Mouse (Mus musculus) bone marrow macrophage, adult 2 months (primary cell): ENCODE measurements around the gene Olfr1198. TPM values are rescaled to one million over a fixed set of nuclear protein-coding genes. Genes with fewer than 3 reads are reported as not detected.

Experiments
- H3K27ac ChIP-seq: 2 replicates; pipeline ENCODE4 v1.5.1; 2012; ENCODE audit warnings: low read depth, low read length; ENCODE audit not compliant: insufficient read depth
- H3K4me1 ChIP-seq: 2 replicates; pipeline ENCODE4 v1.6.1; 2012; ENCODE audit warnings: low read length; ENCODE audit not compliant: control insufficient read depth, insufficient read depth
- H3K4me3 ChIP-seq: 2 replicates; pipeline ENCODE4 v1.5.1; 2012; ENCODE audit warnings: mild to moderate bottlenecking, low read length, moderate library complexity; ENCODE audit not compliant: insufficient read depth
- CTCF ChIP-seq: IDR thresholded peaks from 2 replicates; pipeline ENCODE4 v1.5.1; 2012; ENCODE audit warnings: low read depth, mild to moderate bottlenecking, low read length, moderate library complexity
- POLR2A ChIP-seq: IDR thresholded peaks from 2 replicates; pipeline ENCODE4 v1.6.1; 2012; ENCODE audit warnings: mild to moderate bottlenecking, low read depth, low read length, borderline replicate concordance
- polyA plus RNA-seq: library from polyadenylated mRNA; stranded (reverse); fragments of >200 nt; gene quantifications from 2 replicates; pipeline ENCODE4 v1.2.4, GENCODE M21; 2012; ENCODE audit not compliant: missing spikeins, insufficient read depth, insufficient read length

Olfr1198 gene
- polyA plus RNA-seq, result not detected in 2 replicates

- H3K27ac ChIP-seq, result no peak within 1 kb of the TSS
- H3K4me1 ChIP-seq, result no peaks in the 10 kb centered on the region
- no peak within 1 kb of the TSS for H3K4me3 ChIP-seq
- TF ChIP-seq CTCF (no peak), POLR2A (no peak)
These were observed at the start of gene Olfr1198 for GRCm38 (mm10) chr2:88751270-88751669. Gene Olfr1198, minus strand, starts transcription at chr2:88751370.

DNA sequence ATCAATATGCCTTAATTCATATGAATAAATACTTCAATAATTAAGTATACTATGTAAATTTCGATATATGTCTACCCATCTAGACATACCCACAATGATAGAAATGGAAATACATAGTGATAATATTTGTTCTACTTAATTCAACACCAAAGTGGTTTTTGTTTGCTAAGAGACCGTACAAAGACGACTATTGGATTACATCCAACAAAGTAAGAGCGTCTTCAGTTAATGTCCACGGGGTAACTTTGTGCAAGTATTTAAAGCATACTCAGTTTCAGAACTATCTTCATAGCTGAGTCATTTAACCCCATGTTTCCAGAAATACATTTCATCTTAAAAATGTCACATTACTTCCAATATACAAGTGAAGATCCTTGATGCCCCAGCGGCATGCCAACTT is 41.6 kb upstream of the Olfr1198 start, which contains the start of gene Olfr1201:
Gene Olfr1201 (plus strand): TSS at position 301 of the 400 bp plus-strand sequence.
- TF ChIP-seq CTCF, result no peak
- no peak for TF ChIP-seq POLR2A
- H3K4me1 ChIP-seq, result no peaks in the 10 kb centered on the region
- no peak within 1 kb of the TSS for H3K27ac ChIP-seq
- H3K4me3 ChIP-seq, result no peak within 1 kb of the TSS

DNA sequence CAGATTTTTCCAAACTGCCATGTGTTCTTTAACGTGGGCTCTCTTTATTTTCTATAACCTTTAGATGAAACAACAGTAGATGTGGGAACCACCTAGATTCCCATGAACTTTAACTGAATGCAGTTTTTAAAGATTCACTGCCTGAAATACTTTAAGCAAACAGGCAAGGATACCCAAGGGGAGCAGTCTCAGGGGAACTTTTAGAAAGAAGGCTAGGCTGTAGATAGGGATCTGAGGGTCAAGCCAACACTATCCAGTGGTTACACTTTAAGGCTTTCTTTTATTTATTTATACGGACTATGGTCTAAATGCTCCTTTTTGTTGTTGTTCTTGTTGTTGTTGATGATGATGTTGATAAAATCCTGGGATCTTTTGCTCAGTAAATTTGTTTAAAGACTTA is 19.2 kb upstream of the Olfr1198 start, which contains the start of gene Olfr1200:
Gene Olfr1200 (minus strand): TSS at position 101 of the 400 bp plus-strand sequence.
- TF ChIP-seq CTCF, result no peak
- no peak within 1 kb of the TSS for H3K27ac ChIP-seq
- no peak within 1 kb of the TSS for H3K4me3 ChIP-seq
- H3K4me1 ChIP-seq, result no peaks in the 10 kb centered on the region

DNA sequence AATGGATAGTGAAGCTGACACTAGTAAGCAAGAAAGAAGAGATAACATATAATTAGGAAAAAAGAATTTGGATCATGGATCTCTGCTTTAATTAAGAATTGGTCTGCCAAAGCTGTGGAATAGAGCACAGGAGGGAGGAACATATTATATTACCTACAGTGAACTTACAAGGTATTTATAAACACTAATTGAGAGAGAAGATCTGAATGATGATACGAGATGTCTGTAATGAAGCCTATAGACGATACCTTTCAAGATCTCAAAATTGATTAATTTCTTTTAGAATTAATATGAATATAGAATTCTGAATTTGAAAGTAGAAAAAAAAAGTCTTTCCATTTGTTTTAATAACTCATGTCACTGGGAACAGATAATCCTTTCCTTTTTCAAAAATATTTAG is 9.2 kb upstream of the Olfr1198 start, which contains the start of gene Olfr1199:
Gene Olfr1199 (minus strand): TSS at position 101 of the 400 bp plus-strand sequence.
- TF ChIP-seq CTCF, result no peak
- no peak for TF ChIP-seq POLR2A
- H3K4me3 ChIP-seq, result no peak within 1 kb of the TSS
- no peaks in the 10 kb centered on the region for H3K4me1 ChIP-seq
- H3K27ac ChIP-seq, result no peak within 1 kb of the TSS

- TF ChIP-seq CTCF (no peak), POLR2A (no peak)
- no peaks in the 10 kb centered on the region for H3K4me1 ChIP-seq
- H3K4me3 ChIP-seq, result no peak overlapping the region
- H3K27ac ChIP-seq, result no peak overlapping the region
These were observed 7.8 kb downstream of the Olfr1198 start for GRCm38 (mm10) chr2:88743379-88743778.

DNA sequence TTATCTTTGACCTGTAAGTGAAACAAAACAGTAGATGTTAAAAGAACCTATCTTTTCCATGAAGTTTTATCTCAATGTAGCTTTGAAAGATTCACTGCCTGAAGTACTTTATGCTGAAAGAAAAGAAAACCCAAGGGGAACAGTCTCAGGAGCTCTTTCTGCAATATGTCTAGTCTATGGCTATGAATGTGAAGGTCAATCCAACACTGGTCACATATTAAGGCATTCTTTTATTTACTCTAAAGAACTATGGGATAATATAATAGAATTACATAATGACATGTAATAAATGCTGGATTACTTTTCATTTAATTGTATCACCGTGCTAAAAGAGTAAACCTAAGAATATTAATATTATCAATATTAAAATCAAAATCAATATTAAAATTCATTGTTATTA is 18.9 kb downstream of the Olfr1198 start, which contains the start of gene Olfr1197:
Gene Olfr1197 (minus strand): TSS at position 101 of the 400 bp plus-strand sequence.
- no peak within 1 kb of the TSS for H3K4me3 ChIP-seq
- H3K27ac ChIP-seq, result no peak within 1 kb of the TSS
- TF ChIP-seq CTCF (no peak), POLR2A (no peak)

DNA sequence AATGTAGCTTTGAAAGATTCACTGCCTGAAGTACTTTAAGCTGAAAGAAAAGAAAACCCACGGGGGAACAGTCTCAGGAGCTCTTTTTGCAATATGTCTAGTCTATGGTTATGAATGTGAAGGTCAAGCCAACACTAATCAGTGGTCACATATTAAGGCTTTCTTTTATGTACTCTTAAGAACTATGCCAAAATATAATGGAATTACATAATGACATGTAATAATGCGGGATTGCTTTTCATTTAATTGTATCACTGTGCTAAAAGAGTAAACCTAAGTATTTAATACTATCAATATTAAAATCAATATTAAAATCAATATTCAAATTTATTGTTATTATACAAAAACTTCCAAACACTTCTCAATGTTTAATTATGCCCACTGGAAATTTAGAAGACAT is 46.7 kb downstream of the Olfr1198 start, which contains the start of gene Olfr1196:
Gene Olfr1196 (minus strand): TSS at position 101 of the 400 bp plus-strand sequence.
- no peak within 1 kb of the TSS for H3K27ac ChIP-seq
- no peaks in the 10 kb centered on the region for H3K4me1 ChIP-seq
- H3K4me3 ChIP-seq, result no peak within 1 kb of the TSS
- TF ChIP-seq POLR2A, result no peak
- no peak for TF ChIP-seq CTCF

More for the DNA sequence above, 18.9 kb downstream of the Olfr1198 start, which contains the start of gene Olfr1197:
- H3K4me1 ChIP-seq, result no peaks in the 10 kb centered on the region

Other genes starting within 250 kb of the Olfr1198 start
- gene Olfr1186, start 232.8 kb downstream of the Olfr1198 start, polyA plus RNA-seq, result not detected in 2 replicates
- not detected in 2 replicates for gene Olfr1188, start 194.4 kb downstream of the Olfr1198 start, polyA plus RNA-seq
- not detected in 2 replicates for gene Olfr1189, start 164.9 kb downstream of the Olfr1198 start, polyA plus RNA-seq
- 0.12 TPM in 1 of 2 replicates, not detected in the other for gene Olfr1191-ps1, start 110.8 kb downstream of the Olfr1198 start, polyA plus RNA-seq
- gene Olfr1192-ps1, start 102.9 kb downstream of the Olfr1198 start, polyA plus RNA-seq, result 0.12 TPM in 1 of 2 replicates, not detected in the other
- 0.45 TPM in 1 of 2 replicates, not detected in the other for gene Olfr1193, start 75.7 kb downstream of the Olfr1198 start, polyA plus RNA-seq
- not detected in 2 replicates for gene Olfr1195, start 62.2 kb downstream of the Olfr1198 start, polyA plus RNA-seq
- gene Olfr1196, start 46.8 kb downstream of the Olfr1198 start, polyA plus RNA-seq, result not detected in 2 replicates
- gene Olfr1197, start 19.0 kb downstream of the Olfr1198 start, polyA plus RNA-seq, result not detected in 2 replicates
- not detected in 2 replicates for gene Olfr1199, start 9.1 kb upstream of the Olfr1198 start, polyA plus RNA-seq
- gene Olfr1200, start 19.1 kb upstream of the Olfr1198 start, polyA plus RNA-seq, result not detected in 2 replicates
- gene Olfr1201, start 41.7 kb upstream of the Olfr1198 start, polyA plus RNA-seq, result not detected in 2 replicates
- gene Olfr1202, start 63.1 kb upstream of the Olfr1198 start, polyA plus RNA-seq, result not detected in 2 replicates
- gene Olfr1205, start 78.4 kb upstream of the Olfr1198 start, polyA plus RNA-seq, result not detected in 2 replicates
- gene Olfr1204, start 97.9 kb upstream of the Olfr1198 start, polyA plus RNA-seq, result not detected in 2 replicates
- gene Olfr1206, start 111.9 kb upstream of the Olfr1198 start, polyA plus RNA-seq, result not detected in 2 replicates
- not detected in 2 replicates for gene Olfr1208, start 150.9 kb upstream of the Olfr1198 start, polyA plus RNA-seq
- not detected in 2 replicates for gene Olfr1209, start 163.8 kb upstream of the Olfr1198 start, polyA plus RNA-seq
- gene Olfr1211, start 186.7 kb upstream of the Olfr1198 start, polyA plus RNA-seq, result not detected in 2 replicates
- not detected in 2 replicates for gene Olfr1212, start 202.6 kb upstream of the Olfr1198 start, polyA plus RNA-seq
- gene Gm13762, start 228.9 kb upstream of the Olfr1198 start, polyA plus RNA-seq, result not detected in 2 replicates
- not detected in 2 replicates for gene Olfr1214, start 241.3 kb upstream of the Olfr1198 start, polyA plus RNA-seq